8 mouse cellular contexts compared by ENCODE assay signal in genomic region chr4:120223805-120224204, GRCm38 (mm10).
DNase-seq lines count a peak whose midpoint lies in the region; ATAC-seq and TF ChIP-seq lines count a peak whose summit lies in the region.

No protein-coding gene starts in this region.

- no peaks in the 10 kb centered on the region for H3K27me3 ChIP-seq in intestine, postnatal 0 days (replicated peaks; ENCODE audit: control insufficient read depth, insufficient read depth, low read length)
- H3K27me3 ChIP-seq in hindbrain, embryonic 13.5 days, result peaks cover 9% of the 10 kb centered on the region; the same call in 1 of the 2 replicates

- H3K9me3 ChIP-seq in intestine, postnatal 0 days (ENCODE audit: control insufficient read depth), result no peaks in the 10 kb centered on the region
- H3K9me3 ChIP-seq in hindbrain, embryonic 13.5 days, result no peaks in the 10 kb centered on the region

- no peaks in the 10 kb centered on the region for H3K4me1 ChIP-seq in intestine, postnatal 0 days (replicated peaks; ENCODE audit: control insufficient read depth, insufficient read depth, low read length)
- peaks cover 54% of the 10 kb centered on the region for H3K4me1 ChIP-seq in hindbrain, embryonic 13.5 days (replicated peaks)

- H3K27ac ChIP-seq in intestine, postnatal 0 days (ENCODE audit: low read depth, low read length), result no peak overlapping the region
- H3K27ac ChIP-seq in hindbrain, embryonic 13.5 days, result no peak overlapping the region

- 64% methylated on average over 6 of the region's 6 CpGs for WGBS in intestine, postnatal 0 days
- 82% methylated on average over 6 of the region's 6 CpGs for WGBS in hindbrain, embryonic 13.5 days

- H3K4me3 ChIP-seq in intestine, postnatal 0 days (ENCODE audit: low read depth, low read length), result no peak overlapping the region
- H3K4me3 ChIP-seq in hindbrain, embryonic 13.5 days, result no peak overlapping the region

- H3K4me2 ChIP-seq in intestine, postnatal 0 days (replicated peaks; ENCODE audit: low read depth), result no peak overlapping the region
- H3K4me2 ChIP-seq in hindbrain, embryonic 13.5 days, result no peak overlapping the region

- no peak for TF ChIP-seq CTCF in intestine, postnatal 0 days (IDR thresholded peaks at IDR 0.05; ENCODE audit: low read depth)

- peak; percentile 39; the same call in 1 of the 2 replicates for ATAC-seq in intestine, postnatal 0 days
- no peak for ATAC-seq in hindbrain, embryonic 13.5 days (ENCODE audit: low FRiP score)

- H3K36me3 ChIP-seq in intestine, postnatal 0 days (ENCODE audit: control insufficient read depth, insufficient read depth), result no peaks in the 10 kb centered on the region
- no peaks in the 10 kb centered on the region for H3K36me3 ChIP-seq in hindbrain, embryonic 13.5 days

- no peak overlapping the region for H3K9ac ChIP-seq in intestine, postnatal 0 days (ENCODE audit: low read depth, low read length)
- H3K9ac ChIP-seq in hindbrain, embryonic 13.5 days, result no peak overlapping the region

- DNase-seq in cerebellum, adult 18-20 months, result peak; percentile 34 to 36
- DNase-seq in cerebellum, adult 11 months, result no peak
- DNase-seq in right cerebral cortex, adult 18-20 months, result peak; percentile 20
- DNase-seq in right cerebral cortex, postnatal 14 days, result no peak
- no peak for DNase-seq in thymus, postnatal 14 days
- DNase-seq in left cerebral cortex, adult 8-10 months (ENCODE audit: low spot score in 2 of 2), result no peak

Comparison
In these comparisons a context has a peak if more than half of its experiments do, and no peak if none do; other contexts are left out.
1. DNase-seq: peak in cerebellum, adult 18-20 months (2 of 2) and right cerebral cortex, adult 18-20 months (single experiment); none in cerebellum, adult 11 months (single experiment), right cerebral cortex, postnatal 14 days (single experiment), thymus, postnatal 14 days (single experiment) and left cerebral cortex, adult 8-10 months (0 of 2).